Mouse (Mus musculus) liver, embryonic 13.5 days (tissue): ENCODE measurements at regions not wholly inside any gene's neighbourhood (a gene's known extent, or its start where the extent isn't known, plus 50 kb on each side); places are given as distances from the start of the nearest gene placed in this dataset.

Experiments
- ATAC-seq: fragments of 200-750 bp; cut with Nextera tagmentation; 2 replicates; pipeline ENCODE4 v1.8.0; 2017; ENCODE audit warnings: low read depth, mild to moderate bottlenecking, moderate number of reproducible peaks, moderate library complexity
- DNase-seq: peaks from one replicate; pipeline ENCODE4 v3.0.0; 2022
- H3K27ac ChIP-seq: fragments of 300-500 bp; sonication (generic); 2 replicates; pipeline ENCODE4 v1.5.1; 2015; ENCODE audit warnings: moderate library complexity, mild to moderate bottlenecking, inconsistent platforms
- H3K27me3 ChIP-seq: fragments of 300-500 bp; sonication (generic); 2 replicates; pipeline ENCODE4 v1.6.1; 2015; ENCODE audit warnings: mild to moderate bottlenecking, inconsistent platforms
- H3K36me3 ChIP-seq: fragments of 300-500 bp; sonication (generic); 2 replicates; pipeline ENCODE4 v1.6.1; 2015; ENCODE audit warnings: mild to moderate bottlenecking, inconsistent platforms
- H3K4me1 ChIP-seq: fragments of 300-500 bp; sonication (generic); replicated peaks from 2 replicates; pipeline ENCODE4 v1.6.1; 2015; ENCODE audit warnings: inconsistent platforms
- H3K4me2 ChIP-seq: fragments of 300-500 bp; sonication (generic); 2 replicates; pipeline ENCODE4 v1.6.1; 2015; ENCODE audit warnings: inconsistent platforms, mild to moderate bottlenecking, moderate library complexity
- H3K4me3 ChIP-seq: fragments of 300-500 bp; sonication (generic); replicated peaks from 2 replicates; pipeline ENCODE4 v1.5.1; 2015; ENCODE audit warnings: mild to moderate bottlenecking, inconsistent platforms
- H3K9ac ChIP-seq: fragments of 300-500 bp; sonication (generic); 2 replicates; pipeline ENCODE4 v1.6.1; 2015; ENCODE audit warnings: mild to moderate bottlenecking, inconsistent platforms
- H3K9me3 ChIP-seq: fragments of 300-500 bp; sonication (generic); replicated peaks from 2 replicates; pipeline ENCODE4 v1.6.1; 2016; ENCODE audit warnings: inconsistent platforms
- WGBS: fragments of 180-500 bp; shearing (Covaris S2); methylation state at CpG from one replicate; pipeline ENCODE4 v1.1.7; 2015; ENCODE audit not compliant: insufficient replicate concordance; 5-methylcytosine and 5-hydroxymethylcytosine counted together

DNA sequence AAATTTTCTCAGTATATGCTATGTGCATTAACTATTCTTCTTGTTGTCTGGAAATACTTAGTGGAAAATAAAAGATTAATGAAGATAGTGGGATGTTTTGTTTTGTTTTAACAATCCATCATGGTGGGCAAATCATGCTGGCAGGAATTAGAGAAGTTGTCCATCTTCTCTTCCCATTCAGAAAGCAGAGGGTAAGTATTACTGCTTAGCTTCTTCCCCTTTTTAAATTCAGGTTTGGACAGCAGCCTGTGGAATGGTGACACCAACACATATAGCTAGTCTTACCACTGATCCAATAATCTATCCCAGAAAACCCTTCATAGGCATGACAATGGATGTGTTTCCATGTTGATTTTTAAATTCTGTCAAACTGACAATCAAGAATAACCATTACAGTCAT is 467.9 kb upstream of the Mef2c start:
- DNase-seq (no peak), ATAC-seq (no peak)
- no peaks in the 10 kb centered on the region for H3K9me3 ChIP-seq
- H3K27me3 ChIP-seq = no peaks in the 10 kb centered on the region
- H3K9ac ChIP-seq = no peak overlapping the region
- H3K4me1 ChIP-seq = no peaks in the 10 kb centered on the region
- H3K4me2 ChIP-seq = no peak overlapping the region
- no peak overlapping the region for H3K4me3 ChIP-seq
- no peaks in the 10 kb centered on the region for H3K36me3 ChIP-seq
- no peak overlapping the region for H3K27ac ChIP-seq

- Histone ChIP-seq H3K9ac (no peak overlapping the region), H3K4me2 (no peak overlapping the region), H3K36me3 (no peaks in the 10 kb centered on the region), H3K4me1 (no peaks in the 10 kb centered on the region), H3K27me3 (no peaks in the 10 kb centered on the region), H3K27ac (no peak overlapping the region), H3K9me3 (no peaks in the 10 kb centered on the region), H3K4me3 (no peak overlapping the region)
- ATAC-seq = no peak
- no peak for DNase-seq
- WGBS = 19% methylated on average over 1 of the region's 1 CpGs
Measured at GRCm38 (mm10) chr13:83041506-83041905, 462.3 kb upstream of the Mef2c start.

DNA sequence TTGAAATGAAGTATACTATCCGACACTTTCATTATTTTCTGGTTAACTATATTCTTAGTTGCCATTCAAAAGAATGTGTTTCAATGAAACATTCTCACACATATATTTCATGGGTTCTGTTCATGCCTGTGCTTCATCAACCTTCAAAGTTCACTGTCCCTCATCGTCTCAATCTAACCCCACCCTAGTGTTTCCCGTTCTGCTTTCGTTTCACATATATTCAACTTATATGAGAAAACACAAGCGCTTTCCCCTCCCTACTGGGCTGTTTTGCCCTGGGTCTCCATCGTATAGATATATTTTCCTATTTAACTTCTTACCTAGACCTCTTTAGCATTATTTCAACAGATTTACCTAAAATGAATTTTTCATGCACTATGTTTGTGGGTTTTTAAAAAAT is 458.3 kb upstream of the Mef2c start:
- H3K4me3 ChIP-seq = no peak overlapping the region
- DNase-seq (no peak), ATAC-seq (no peak)
- no peak overlapping the region for H3K4me2 ChIP-seq
- no peaks in the 10 kb centered on the region for H3K4me1 ChIP-seq
- no peaks in the 10 kb centered on the region for H3K36me3 ChIP-seq
- H3K9me3 ChIP-seq = no peaks in the 10 kb centered on the region
- H3K27me3 ChIP-seq = no peaks in the 10 kb centered on the region
- no peak overlapping the region for H3K27ac ChIP-seq
- H3K9ac ChIP-seq = no peak overlapping the region
- WGBS = 76% methylated on average over 6 of the region's 6 CpGs

- no peak overlapping the region for H3K4me3 ChIP-seq
- no peak for DNase-seq
- 50% methylated on average over 2 of the region's 2 CpGs for WGBS
- no peaks in the 10 kb centered on the region for H3K9me3 ChIP-seq
- no peaks in the 10 kb centered on the region for H3K36me3 ChIP-seq
- no peak overlapping the region for H3K4me2 ChIP-seq
- no peaks in the 10 kb centered on the region for H3K27me3 ChIP-seq
- ATAC-seq = no peak
- H3K4me1 ChIP-seq = no peaks in the 10 kb centered on the region
- no peak overlapping the region for H3K27ac ChIP-seq
- no peak overlapping the region for H3K9ac ChIP-seq
Measured at GRCm38 (mm10) chr13:83045970-83046369, 457.9 kb upstream of the Mef2c start.

DNA sequence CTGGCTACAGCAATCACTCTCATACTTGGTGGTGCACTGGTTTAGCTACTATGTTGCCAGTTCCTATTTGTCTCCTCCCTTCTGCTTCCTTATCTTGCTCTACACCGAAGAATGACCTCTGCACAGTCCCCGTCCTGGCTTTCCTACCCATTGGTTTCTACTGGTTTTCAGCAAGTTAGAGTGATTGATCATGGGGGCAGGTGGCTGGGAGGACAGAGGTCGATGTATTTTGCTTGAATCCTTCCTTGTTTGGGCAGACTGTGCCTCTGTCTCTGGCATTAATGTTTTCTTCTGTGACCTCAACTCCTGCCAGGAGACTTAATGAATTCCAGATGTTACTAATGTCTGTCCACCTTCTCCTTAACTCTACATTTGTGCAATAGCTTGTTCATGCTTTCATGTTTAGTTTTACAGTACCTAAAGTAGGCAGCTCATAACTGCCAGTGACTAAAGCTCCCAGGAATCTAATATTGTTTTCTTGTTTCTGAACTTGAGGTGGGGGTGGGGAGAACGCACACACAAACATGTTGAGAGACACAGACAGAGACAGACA is 457.2 kb upstream of the Mef2c start:
- Histone ChIP-seq H3K4me2 (no peak overlapping the region), H3K9me3 (no peaks in the 10 kb centered on the region), H3K4me3 (no peak overlapping the region), H3K4me1 (no peaks in the 10 kb centered on the region), H3K36me3 (no peaks in the 10 kb centered on the region), H3K9ac (no peak overlapping the region), H3K27me3 (no peaks in the 10 kb centered on the region), H3K27ac (no peak overlapping the region)
- DNase-seq = no peak
- ATAC-seq = no peak
- 26% methylated on average over 4 of the region's 4 CpGs for WGBS

- no peak overlapping the region for H3K4me2 ChIP-seq
- H3K9me3 ChIP-seq = no peaks in the 10 kb centered on the region
- H3K9ac ChIP-seq = no peak overlapping the region
- no peaks in the 10 kb centered on the region for H3K27me3 ChIP-seq
- H3K4me3 ChIP-seq = no peak overlapping the region
- DNase-seq (no peak), ATAC-seq (no peak)
- WGBS = 18% methylated on average over 2 of the region's 2 CpGs
- no peaks in the 10 kb centered on the region for H3K4me1 ChIP-seq
- no peaks in the 10 kb centered on the region for H3K36me3 ChIP-seq
- H3K27ac ChIP-seq = no peak overlapping the region
Measured at GRCm38 (mm10) chr13:83055865-83056264, 448.0 kb upstream of the Mef2c start.

DNA sequence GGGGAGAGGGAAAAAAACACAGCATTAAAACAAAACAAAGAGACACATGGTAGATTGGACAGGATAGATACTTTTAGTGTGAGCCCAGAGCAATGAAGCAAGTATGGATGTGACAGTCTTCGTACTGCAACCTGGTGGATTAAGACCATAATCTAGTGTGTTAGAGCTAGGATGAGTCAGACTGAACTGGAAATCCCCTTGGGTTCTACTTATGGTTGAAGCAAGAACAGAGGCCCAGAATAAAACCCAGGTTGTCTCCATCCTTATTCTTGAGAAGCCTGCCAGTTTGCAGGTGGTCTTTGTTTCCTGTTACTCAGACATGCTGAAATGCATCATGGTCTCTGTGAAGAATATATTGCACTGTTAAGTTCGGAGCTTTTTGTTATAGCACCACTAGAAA is 447.4 kb upstream of the Mef2c start:
- H3K9ac ChIP-seq = no peak overlapping the region
- H3K27me3 ChIP-seq = no peaks in the 10 kb centered on the region
- WGBS = 58% methylated on average over 2 of the region's 2 CpGs
- no peak for DNase-seq
- no peak overlapping the region for H3K4me3 ChIP-seq
- no peak overlapping the region for H3K27ac ChIP-seq
- H3K36me3 ChIP-seq = no peaks in the 10 kb centered on the region
- H3K4me1 ChIP-seq = no peaks in the 10 kb centered on the region
- ATAC-seq = no peak
- H3K4me2 ChIP-seq = no peak overlapping the region
- H3K9me3 ChIP-seq = no peaks in the 10 kb centered on the region

GRCm38 (mm10) chr13:83064727-83065126 is 439.1 kb upstream of the Mef2c start:
- WGBS = 24% methylated on average over 5 of the region's 5 CpGs
- DNase-seq = no peak
- no peaks in the 10 kb centered on the region for H3K9me3 ChIP-seq

DNA sequence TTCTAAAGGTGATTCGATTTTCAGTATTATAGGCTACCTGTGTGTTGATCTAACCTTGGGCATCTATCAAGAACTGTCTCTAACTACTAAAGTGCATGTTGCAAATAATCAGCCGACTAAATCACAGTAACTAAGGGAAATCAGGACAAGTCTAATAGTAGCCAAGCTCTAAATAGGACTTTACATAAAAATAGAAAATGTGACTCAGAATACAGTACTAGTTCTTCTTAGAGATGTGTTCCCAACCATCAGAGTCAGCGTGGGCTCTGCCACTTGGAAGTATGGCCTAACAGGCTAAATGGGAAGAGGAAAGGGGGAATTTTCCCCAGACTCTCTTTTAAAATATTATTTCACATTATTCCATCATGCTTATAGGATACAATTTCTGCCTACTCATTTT is 438.6 kb upstream of the Mef2c start:
- H3K36me3 ChIP-seq = no peaks in the 10 kb centered on the region
- WGBS = 55% methylated on average over 3 of the region's 3 CpGs
- no peak overlapping the region for H3K4me2 ChIP-seq
- ATAC-seq (no peak), DNase-seq (no peak)
- H3K27ac ChIP-seq = no peak overlapping the region
- no peak overlapping the region for H3K4me3 ChIP-seq
- H3K27me3 ChIP-seq = no peaks in the 10 kb centered on the region
- H3K4me1 ChIP-seq = no peaks in the 10 kb centered on the region
- H3K9ac ChIP-seq = no peak overlapping the region
- H3K9me3 ChIP-seq = no peaks in the 10 kb centered on the region

More at GRCm38 (mm10) chr13:83064727-83065126, 439.1 kb upstream of the Mef2c start:
- no peak overlapping the region for H3K4me2 ChIP-seq
- H3K27me3 ChIP-seq = no peaks in the 10 kb centered on the region
- no peak overlapping the region for H3K27ac ChIP-seq
- H3K4me1 ChIP-seq = no peaks in the 10 kb centered on the region
- no peak overlapping the region for H3K4me3 ChIP-seq
- ATAC-seq = no peak
- no peaks in the 10 kb centered on the region for H3K36me3 ChIP-seq
- H3K9ac ChIP-seq = no peak overlapping the region

DNA sequence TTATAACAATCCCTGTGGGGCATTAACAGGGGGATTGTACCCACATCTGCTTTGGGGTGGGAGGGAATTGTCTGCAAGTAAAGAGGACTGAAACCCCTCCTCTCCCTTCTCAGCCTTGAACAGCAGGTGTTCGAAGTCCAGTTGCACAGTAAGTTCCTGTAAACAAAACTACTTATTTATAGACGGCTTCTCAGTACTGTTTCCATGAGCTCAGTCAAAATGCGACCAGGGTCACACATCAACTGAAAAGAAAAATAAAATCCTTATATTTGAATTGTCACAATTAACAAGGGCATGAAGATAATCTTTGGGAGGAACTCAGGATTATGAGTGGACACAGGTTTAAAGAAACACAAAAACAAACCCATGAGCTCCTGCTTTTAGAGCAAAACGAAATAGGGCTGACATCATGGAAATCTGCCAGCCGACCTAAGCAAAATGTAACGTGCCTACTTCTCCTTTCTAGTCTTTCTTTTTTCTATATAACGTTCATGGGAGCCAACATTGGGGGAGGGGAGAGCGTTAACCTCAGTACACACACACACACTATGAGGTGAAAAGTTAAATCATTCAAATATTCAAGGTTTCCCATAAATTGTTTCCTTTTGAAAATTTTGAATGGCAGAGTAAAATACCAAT is 437.6 kb upstream of the Mef2c start:
- 32% methylated on average over 8 of the region's 8 CpGs for WGBS
- DNase-seq (no peak), ATAC-seq (no peak)
- Histone ChIP-seq H3K4me2 (no peak overlapping the region), H3K9ac (no peak overlapping the region), H3K27me3 (no peaks in the 10 kb centered on the region), H3K36me3 (no peaks in the 10 kb centered on the region), H3K27ac (no peak overlapping the region), H3K9me3 (no peaks in the 10 kb centered on the region), H3K4me3 (no peak overlapping the region), H3K4me1 (no peaks in the 10 kb centered on the region)

DNA sequence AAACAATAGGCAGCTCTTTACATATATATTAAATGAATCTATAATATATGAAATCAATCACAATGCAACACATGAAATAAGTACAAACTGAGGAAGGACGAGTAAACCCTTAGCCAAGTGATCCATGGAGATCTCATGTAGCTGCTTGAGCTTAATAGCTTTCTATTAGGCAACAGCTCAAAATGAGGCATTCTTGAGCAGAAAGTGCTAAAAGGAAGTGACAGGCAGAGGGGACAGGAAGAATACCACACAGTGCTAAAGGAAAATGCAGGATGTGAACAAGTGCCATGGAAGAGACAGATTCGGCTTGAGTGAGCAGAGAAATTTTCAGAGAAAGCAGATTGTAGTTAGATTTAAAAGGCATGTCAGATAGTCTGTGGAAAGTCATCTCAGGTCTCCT is 436.3 kb upstream of the Mef2c start:
- Histone ChIP-seq H3K36me3 (no peaks in the 10 kb centered on the region), H3K9me3 (no peaks in the 10 kb centered on the region), H3K9ac (no peak overlapping the region), H3K4me2 (no peak overlapping the region), H3K27me3 (no peaks in the 10 kb centered on the region), H3K4me1 (no peaks in the 10 kb centered on the region), H3K27ac (no peak overlapping the region), H3K4me3 (no peak overlapping the region)
- no peak for ATAC-seq
- no peak for DNase-seq
- WGBS = 38% methylated on average over 2 of the region's 2 CpGs

GRCm38 (mm10) chr13:83068588-83068987 is 435.2 kb upstream of the Mef2c start:
- H3K4me3 ChIP-seq = no peak overlapping the region
- H3K36me3 ChIP-seq = no peaks in the 10 kb centered on the region
- H3K4me2 ChIP-seq = no peak overlapping the region
- H3K27ac ChIP-seq = no peak overlapping the region
- H3K27me3 ChIP-seq = no peaks in the 10 kb centered on the region
- ATAC-seq = no peak
- DNase-seq = no peak
- no peaks in the 10 kb centered on the region for H3K4me1 ChIP-seq
- H3K9me3 ChIP-seq = no peaks in the 10 kb centered on the region
- 43% methylated on average over 1 of the region's 1 CpGs for WGBS
- H3K9ac ChIP-seq = no peak overlapping the region
